ENCODE assay signal across 19 mouse cellular contexts in genomic region chr10:69581525-69581924, GRCm38 (mm10).
DNase-seq lines count a peak whose midpoint lies in the region; ATAC-seq and TF ChIP-seq lines count a peak whose summit lies in the region.
"Had no signal": no experiment of that assay in that cellular context is flagged by ENCODE, and none has a peak within 500 bp of the region (broad histone marks: within the 10 kb centered on the region; RNA-seq: fewer than 3 reads in every experiment).

No protein-coding gene starts in this region.

- H3K36me3 ChIP-seq in hindbrain, postnatal 0 days (ENCODE audit: insufficient read depth, low read length) = no peaks in the 10 kb centered on the region
- H3K36me3 ChIP-seq in hindbrain, embryonic 13.5 days = no peaks in the 10 kb centered on the region
- no peaks in the 10 kb centered on the region for H3K36me3 ChIP-seq in lung, embryonic 14.5 days (ENCODE audit: insufficient read depth)
- no peaks in the 10 kb centered on the region for H3K36me3 ChIP-seq in E14TG2a.4 (ENCODE audit: insufficient read depth, low read length)
- H3K36me3 ChIP-seq in stomach, postnatal 0 days (ENCODE audit: control insufficient read depth, insufficient read depth, low read length) = no peaks in the 10 kb centered on the region
- H3K36me3 ChIP-seq: embryonic facial prominence, embryonic 12.5 days; forebrain, embryonic 12.5 days; heart, embryonic 10.5 days had no signal

- no peak for ATAC-seq in hindbrain, postnatal 0 days
- ATAC-seq in hindbrain, embryonic 13.5 days (ENCODE audit: low FRiP score) = no peak
- no peak for ATAC-seq in lung, embryonic 14.5 days (ENCODE audit: insufficient read depth)
- no peak for ATAC-seq in stomach, postnatal 0 days (ENCODE audit: low FRiP score, low TSS enrichment)
- ATAC-seq: forebrain, embryonic 16.5 days had no signal

- H3K27ac ChIP-seq in hindbrain, postnatal 0 days = no peak overlapping the region
- H3K27ac ChIP-seq in hindbrain, embryonic 13.5 days = no peak overlapping the region
- H3K27ac ChIP-seq in lung, embryonic 14.5 days (ENCODE audit: low read depth) = no peak overlapping the region
- no peak overlapping the region for H3K27ac ChIP-seq in stomach, postnatal 0 days (replicated peaks)
- H3K27ac ChIP-seq: embryonic facial prominence, embryonic 12.5 days; forebrain, embryonic 12.5 days; heart, embryonic 10.5 days; hindbrain, embryonic 14.5 days had no signal

- H3K4me2 ChIP-seq in hindbrain, postnatal 0 days (ENCODE audit: low read depth, low read length) = no peak overlapping the region
- no peak overlapping the region for H3K4me2 ChIP-seq in hindbrain, embryonic 13.5 days
- no peak overlapping the region for H3K4me2 ChIP-seq in lung, embryonic 14.5 days
- H3K4me2 ChIP-seq in stomach, postnatal 0 days (replicated peaks; ENCODE audit: low read depth) = no peak overlapping the region
- H3K4me2 ChIP-seq: embryonic facial prominence, embryonic 12.5 days; forebrain, embryonic 12.5 days; hindbrain, embryonic 14.5 days had no signal

- no peak for TF ChIP-seq POLR2A in lung, adult 2 months (IDR thresholded peaks at IDR 0.05; ENCODE audit: borderline replicate concordance, extremely low read depth, low read depth, low read length)

- 91% methylated on average over 2 of the region's 2 CpGs for WGBS in hindbrain, postnatal 0 days
- WGBS in hindbrain, embryonic 13.5 days = 87% methylated on average over 2 of the region's 2 CpGs
- WGBS in lung, embryonic 14.5 days = 98% methylated on average over 2 of the region's 2 CpGs
- 92% methylated on average over 2 of the region's 2 CpGs for WGBS in lung, adult 2 months
- 88% methylated on average over 2 of the region's 2 CpGs for WGBS in stomach, postnatal 0 days

- no peak overlapping the region for H3K4me3 ChIP-seq in hindbrain, postnatal 0 days (ENCODE audit: low read length)
- H3K4me3 ChIP-seq in hindbrain, embryonic 13.5 days = no peak overlapping the region
- H3K4me3 ChIP-seq in lung, embryonic 14.5 days (ENCODE audit: low read depth, low read length) = no peak overlapping the region
- no peak overlapping the region for H3K4me3 ChIP-seq in lung, adult 2 months (replicated peaks; ENCODE audit: extremely low read depth, low read depth, low read length)
- no peak overlapping the region for H3K4me3 ChIP-seq in E14TG2a.4 (replicated peaks; ENCODE audit: low read length)
- H3K4me3 ChIP-seq in stomach, postnatal 0 days (ENCODE audit: low read depth, low read length) = no peak overlapping the region
- H3K4me3 ChIP-seq: embryonic facial prominence, embryonic 12.5 days; forebrain, embryonic 12.5 days; heart, embryonic 10.5 days had no signal

- H3K9ac ChIP-seq in hindbrain, postnatal 0 days (replicated peaks; ENCODE audit: low read length) = no peak overlapping the region
- no peak overlapping the region for H3K9ac ChIP-seq in hindbrain, embryonic 13.5 days
- H3K9ac ChIP-seq in lung, embryonic 14.5 days = no peak overlapping the region
- no peak overlapping the region for H3K9ac ChIP-seq in stomach, postnatal 0 days (ENCODE audit: low read length)
- H3K9ac ChIP-seq: embryonic facial prominence, embryonic 12.5 days; forebrain, embryonic 12.5 days; hindbrain, embryonic 14.5 days had no signal

- H3K9me3 ChIP-seq in hindbrain, postnatal 0 days (ENCODE audit: low read length) = no peaks in the 10 kb centered on the region
- no peaks in the 10 kb centered on the region for H3K9me3 ChIP-seq in hindbrain, embryonic 13.5 days
- H3K9me3 ChIP-seq in lung, embryonic 14.5 days (ENCODE audit: low read depth, low read length) = no peaks in the 10 kb centered on the region
- no peaks in the 10 kb centered on the region for H3K9me3 ChIP-seq in E14TG2a.4 (ENCODE audit: low read length)
- no peaks in the 10 kb centered on the region for H3K9me3 ChIP-seq in stomach, postnatal 0 days (ENCODE audit: control insufficient read depth, low read length)
- H3K9me3 ChIP-seq: embryonic facial prominence, embryonic 12.5 days; forebrain, embryonic 12.5 days; heart, embryonic 10.5 days had no signal

- no peak for TF ChIP-seq EP300 in stomach, postnatal 0 days (optimal IDR thresholded peaks at IDR 0.05)

- no peak for DNase-seq in hindbrain, postnatal 0 days (ENCODE audit: low spot score)
- DNase-seq in lung, embryonic 14.5 days = no peak
- no peak for DNase-seq in lung, adult 2 months
- no peak for DNase-seq in stomach, postnatal 0 days (ENCODE audit: low spot score)
- no peak for DNase-seq in thymus, postnatal 36 days
- DNase-seq: adrenal gland, postnatal 10 days; cerebellum, adult 11-12 months; cerebellum, adult 9-10 months; cerebellum, postnatal 25 days; gastrocnemius, postnatal 36 days; heart, adult 11 months; heart, postnatal 10 days had no signal

- H3K27me3 ChIP-seq in hindbrain, postnatal 0 days (ENCODE audit: insufficient read depth, low read length) = no peaks in the 10 kb centered on the region
- H3K27me3 ChIP-seq in hindbrain, embryonic 13.5 days = no peaks in the 10 kb centered on the region
- no peaks in the 10 kb centered on the region; the same call in 1 of the 2 replicates for H3K27me3 ChIP-seq in lung, embryonic 14.5 days (ENCODE audit: insufficient read depth, low read length)
- no peaks in the 10 kb centered on the region for H3K27me3 ChIP-seq in E14TG2a.4 (ENCODE audit: insufficient read depth, low read length)
- no peaks in the 10 kb centered on the region for H3K27me3 ChIP-seq in stomach, postnatal 0 days (ENCODE audit: control insufficient read depth, insufficient read depth, low read length)
- H3K27me3 ChIP-seq: embryonic facial prominence, embryonic 12.5 days; forebrain, embryonic 12.5 days had no signal

- 0 out of 2 replicates have a peak, but pooled peaks cover 10% of the 10 kb centered on the region for H3K4me1 ChIP-seq in hindbrain, postnatal 0 days (ENCODE audit: insufficient read depth, low read length)
- H3K4me1 ChIP-seq in hindbrain, embryonic 13.5 days (replicated peaks) = peaks cover 60% of the 10 kb centered on the region
- H3K4me1 ChIP-seq in lung, embryonic 14.5 days (ENCODE audit: insufficient read depth) = peaks cover 13% of the 10 kb centered on the region
- no peaks in the 10 kb centered on the region for H3K4me1 ChIP-seq in lung, adult 2 months (ENCODE audit: control insufficient read depth, insufficient read depth, low read length)
- H3K4me1 ChIP-seq in E14TG2a.4 (replicated peaks; ENCODE audit: low read depth, low read length) = peaks cover 2% of the 10 kb centered on the region; the same call in 1 of the 2 replicates
- H3K4me1 ChIP-seq in stomach, postnatal 0 days (replicated peaks; ENCODE audit: control insufficient read depth, insufficient read depth) = no peaks in the 10 kb centered on the region

- peak; percentile 27 for TF ChIP-seq CTCF in hindbrain, postnatal 0 days (IDR thresholded peaks at IDR 0.05; ENCODE audit: low read depth)
- TF ChIP-seq CTCF in lung, embryonic 14.5 days (IDR thresholded peaks at IDR 0.05; ENCODE audit: low read depth) = peak; percentile 31
- no peak for TF ChIP-seq CTCF in lung, adult 2 months (IDR thresholded peaks at IDR 0.05; ENCODE audit: insufficient read depth, low read length)
- peak; percentile 51 for TF ChIP-seq CTCF in E14TG2a.4 (conservative IDR thresholded peaks at IDR 0.05; ENCODE audit: low read length)
- TF ChIP-seq CTCF in stomach, postnatal 0 days (IDR thresholded peaks at IDR 0.05; ENCODE audit: low read depth) = peak; percentile 16; the same call in 1 of the 2 replicates
